Mouse (Mus musculus) adrenal gland, postnatal 14 days (tissue): ENCODE measurements around the gene Gm3233. TPM values are rescaled to one million over a fixed set of nuclear protein-coding genes. Genes with fewer than 3 reads are reported as not detected.
A peak's percentile ranks its signal among the peaks of the same experiment; 100 is the strongest.
"Not testable (repeated sequence)": the region's sequence is repeated elsewhere in the genome, so short reads cannot be mapped to it uniquely, and the experiment has no call there.

Source experiments
- DNase-seq: peaks from one replicate; pipeline ENCODE4 v3.0.0; 2021; ENCODE audit warnings: mixed read lengths
- long read RNA-seq, 2 experiments: library from polyadenylated mRNA; stranded (forward); transcript quantifications; one replicate each; pipeline ENCODE4 v2.0.0; 2021
- total RNA-seq: library from RNA; stranded (reverse); gene quantifications from 2 replicates; pipeline ENCODE4 v1.2.3, GENCODE M21; 2021

Gene Gm3233
- total RNA-seq: not detected in 2 replicates
- long read RNA-seq, experiment 1: 0 reads
- long read RNA-seq, experiment 2: 0 reads

- DNase-seq: not testable (repeated sequence)
Measured at GRCm38 (mm10) chr10:77759582-77759981, at the start of gene Gm3233. Gene Gm3233 (minus strand): TSS chr10:77759682.

GRCm38 (mm10) chr10:77804095-77804494 lies 44.6 kb upstream of the Gm3233 start:
- DNase-seq: no peak

GRCm38 (mm10) chr10:77798921-77799508 lies 39.5 kb upstream of the Gm3233 start, which contains the start of gene Gm19668:
Gene Gm19668 (minus strand): TSS chr10:77799133.
- DNase-seq: no peak

- not testable (repeated sequence) for DNase-seq
Measured at GRCm38 (mm10) chr10:77798164-77798920, 38.9 kb upstream of the Gm3233 start.

- no peak for DNase-seq
Measured at GRCm38 (mm10) chr10:77797677-77798076, 38.2 kb upstream of the Gm3233 start.

- DNase-seq: no peak
Measured at GRCm38 (mm10) chr10:77794976-77795375, 35.5 kb upstream of the Gm3233 start, which contains the start of gene Gm9639. Gene Gm9639 (minus strand): TSS chr10:77795076.

GRCm38 (mm10) chr10:77788621-77789020 lies 29.1 kb upstream of the Gm3233 start:
- no peak for DNase-seq

GRCm38 (mm10) chr10:77787876-77788275 lies 28.4 kb upstream of the Gm3233 start, which contains the start of gene Gm7137:
Gene Gm7137 (minus strand): TSS chr10:77788200.
- DNase-seq: peak; percentile 16

- not testable (repeated sequence) for DNase-seq
Measured at GRCm38 (mm10) chr10:77783396-77783795, 23.9 kb upstream of the Gm3233 start.

GRCm38 (mm10) chr10:77782442-77782841 lies 23.0 kb upstream of the Gm3233 start, which contains the start of gene Gm3250:
Gene Gm3250 (minus strand): TSS chr10:77782542.
- not testable (repeated sequence) for DNase-seq

- DNase-seq: not testable (repeated sequence)
Measured at GRCm38 (mm10) chr10:77776844-77777243, 17.4 kb upstream of the Gm3233 start, which contains the start of gene Gm7138. Gene Gm7138 (minus strand): TSS chr10:77776944.

GRCm38 (mm10) chr10:77772142-77772541 lies 12.7 kb upstream of the Gm3233 start:
- not testable (repeated sequence) for DNase-seq

- DNase-seq: not testable (repeated sequence)
Measured at GRCm38 (mm10) chr10:77771225-77771624, 11.7 kb upstream of the Gm3233 start, which contains the start of gene Gm3238. Gene Gm3238 (minus strand): TSS chr10:77771325.

GRCm38 (mm10) chr10:77769727-77770126 lies 10.2 kb upstream of the Gm3233 start:
- no peak for DNase-seq

- DNase-seq: no peak
Measured at GRCm38 (mm10) chr10:77753448-77753847, 6.0 kb downstream of the Gm3233 start.

- DNase-seq: not testable (repeated sequence)
Measured at GRCm38 (mm10) chr10:77752312-77752711, 7.2 kb downstream of the Gm3233 start.

GRCm38 (mm10) chr10:77751254-77751653 lies 8.2 kb downstream of the Gm3233 start, which contains the start of gene Gm9736:
Gene Gm9736 (minus strand): TSS chr10:77751354.
- not testable (repeated sequence) for DNase-seq

GRCm38 (mm10) chr10:77750686-77751085 lies 8.8 kb downstream of the Gm3233 start:
- not testable (repeated sequence) for DNase-seq

- DNase-seq: not testable (repeated sequence)
Measured at GRCm38 (mm10) chr10:77741924-77742688, 17.4 kb downstream of the Gm3233 start, which contains the start of gene Gm18596. Gene Gm18596 (minus strand): TSS chr10:77742638.

- no peak for DNase-seq
Measured at GRCm38 (mm10) chr10:77738929-77739328, 20.6 kb downstream of the Gm3233 start.

GRCm38 (mm10) chr10:77735928-77736327 lies 23.6 kb downstream of the Gm3233 start:
- DNase-seq: no peak

GRCm38 (mm10) chr10:77729241-77729640 lies 30.2 kb downstream of the Gm3233 start:
- peak; percentile 37 for DNase-seq
